Mouse (Mus musculus) liver, embryonic 14.5 days (tissue): ENCODE measurements around the gene Olfr173.

Source experiments
- CTCF ChIP-seq: IDR thresholded peaks from 2 replicates; pipeline ENCODE4 v1.5.1; 2016; ENCODE audit warnings: antibody characterized with exemption, low read depth, control low read depth
- EP300 ChIP-seq: IDR thresholded peaks from 2 replicates; pipeline ENCODE4 v1.6.1; 2016; ENCODE audit warnings: antibody characterized with exemption, low read depth

GRCm38 (mm10) chr16:58751314-58751713, 48.8 kb downstream of the Olfr173 start:
- TF ChIP-seq CTCF = peak; percentile 57
- TF ChIP-seq EP300 = no peak
